Mouse (Mus musculus) left cerebral cortex, adult 2 months (tissue): Measurements from ENCODE around the gene H2-Q6. TPM values are rescaled to one million over a fixed set of nuclear protein-coding genes. Genes with fewer than 3 reads are reported as not detected.
"Not testable (repeated sequence)": the region's sequence is repeated elsewhere in the genome, so short reads cannot be mapped to it uniquely, and the experiment has no call there.

Experiments used
- DNase-seq, 2 experiments: peaks; one replicate each; pipeline ENCODE4 v3.0.0; 2021 to 2022; ENCODE audit warnings: low spot score in 2 of 2, mixed read lengths in 1 of 2; ENCODE audit errors: extremely low spot score in 1 of 2
- H3K27ac ChIP-seq: fragments of 200-600 bp; 2 replicates; pipeline ENCODE4 v1.8.1; 2022
- H3K4me3 ChIP-seq: fragments of 200-600 bp; 2 replicates; pipeline ENCODE4 v1.8.1; 2022
- CTCF ChIP-seq: fragments of 200-600 bp; IDR thresholded peaks from 2 replicates; pipeline ENCODE4 v1.8.1; 2022; ENCODE audit warnings: antibody characterized with exemption, mild to moderate bottlenecking, moderate library complexity
- intact Hi-C: fragments of 180-260 bp; cut with DNase I; formaldehyde crosslinking; loops from one replicate; pipeline ENCODE4 v1.15.1; 2025
- total RNA-seq, 2 experiments: library from RNA; stranded (reverse); gene quantifications; 2 replicates each; pipeline ENCODE4 v1.2.3; 2021

Gene H2-Q6
- total RNA-seq, 2 experiments from 2014 or later, result 0.59 TPM; not detected in 1

- TF ChIP-seq CTCF, result peak; percentile 69
- intact Hi-C loops, H3K4me3 ChIP-seq, H3K27ac ChIP-seq, DNase-seq: not testable (repeated sequence)
Measured at GRCm38 (mm10) chr17:35420206-35420810, 4.3 kb upstream of the H2-Q6 start.

GRCm38 (mm10) chr17:35421331-35421730 lies 3.3 kb upstream of the H2-Q6 start:
- H3K27ac ChIP-seq, intact Hi-C loops, H3K4me3 ChIP-seq: not testable (repeated sequence)
- DNase-seq, result peak in 1 of 2 experiments; percentile 5

GRCm38 (mm10) chr17:35422360-35422759 lies 2.3 kb upstream of the H2-Q6 start:
- intact Hi-C loops, H3K27ac ChIP-seq, H3K4me3 ChIP-seq, DNase-seq: not testable (repeated sequence)

GRCm38 (mm10) chr17:35423131-35423810 lies 1.4 kb upstream of the H2-Q6 start:
- intact Hi-C loops, H3K4me3 ChIP-seq, H3K27ac ChIP-seq: not testable (repeated sequence)
- peak in 1 of 2 experiments; percentile 6 for DNase-seq

- DNase-seq, H3K4me3 ChIP-seq, intact Hi-C loops, H3K27ac ChIP-seq: not testable (repeated sequence)
Measured at GRCm38 (mm10) chr17:35424106-35424505, 544 bp upstream of the H2-Q6 start.

- intact Hi-C loops, H3K27ac ChIP-seq, DNase-seq, H3K4me3 ChIP-seq: not testable (repeated sequence)
Measured at GRCm38 (mm10) chr17:35425474-35425873, 824 bp downstream of the H2-Q6 start.

- intact Hi-C loops, H3K4me3 ChIP-seq: not testable (repeated sequence)
Measured at GRCm38 (mm10) chr17:35428883-35429282, 4.2 kb downstream of the H2-Q6 start.

GRCm38 (mm10) chr17:35430671-35431070 lies 6.0 kb downstream of the H2-Q6 start:
- DNase-seq, H3K27ac ChIP-seq, intact Hi-C loops, H3K4me3 ChIP-seq: not testable (repeated sequence)

More at GRCm38 (mm10) chr17:35428883-35429282, 4.2 kb downstream of the H2-Q6 start:
- H3K27ac ChIP-seq, DNase-seq: not testable (repeated sequence)

- intact Hi-C loops, DNase-seq, H3K27ac ChIP-seq: not testable (repeated sequence)
Measured at GRCm38 (mm10) chr17:35432167-35432566, 7.5 kb downstream of the H2-Q6 start.

GRCm38 (mm10) chr17:35434836-35435235 lies 10.2 kb downstream of the H2-Q6 start:
- intact Hi-C loops, H3K27ac ChIP-seq, DNase-seq, H3K4me3 ChIP-seq: not testable (repeated sequence)
- peak; percentile 59 for TF ChIP-seq CTCF

More at GRCm38 (mm10) chr17:35432167-35432566, 7.5 kb downstream of the H2-Q6 start:
- H3K4me3 ChIP-seq, result not testable (repeated sequence)

GRCm38 (mm10) chr17:35435577-35435976 lies 10.9 kb downstream of the H2-Q6 start:
- H3K27ac ChIP-seq, H3K4me3 ChIP-seq, intact Hi-C loops, DNase-seq: not testable (repeated sequence)

GRCm38 (mm10) chr17:35437386-35437936 lies 12.8 kb downstream of the H2-Q6 start:
- DNase-seq, intact Hi-C loops, H3K27ac ChIP-seq, H3K4me3 ChIP-seq: not testable (repeated sequence)

- intact Hi-C loops, H3K4me3 ChIP-seq, H3K27ac ChIP-seq, DNase-seq: not testable (repeated sequence)
Measured at GRCm38 (mm10) chr17:35438395-35438794, 13.7 kb downstream of the H2-Q6 start.

GRCm38 (mm10) chr17:35438885-35439284 lies 14.2 kb downstream of the H2-Q6 start, which contains the start of gene H2-Q7:
Gene H2-Q7 (plus strand): TSS chr17:35439155.
- H3K4me3 ChIP-seq, result peak within 1 kb of the TSS; percentile 36
- peak; percentile 47 to 48 for DNase-seq
- intact Hi-C loops, H3K27ac ChIP-seq: not testable (repeated sequence)

GRCm38 (mm10) chr17:35439295-35439747 lies 14.7 kb downstream of the H2-Q6 start:
- H3K27ac ChIP-seq, intact Hi-C loops, DNase-seq: not testable (repeated sequence)
- peak overlapping the region; percentile 36 for H3K4me3 ChIP-seq

- H3K27ac ChIP-seq, intact Hi-C loops, H3K4me3 ChIP-seq, DNase-seq: not testable (repeated sequence)
Measured at GRCm38 (mm10) chr17:35439925-35440645, 15.4 kb downstream of the H2-Q6 start.
